Mouse (Mus musculus) lung, embryonic 15.5 days (tissue): ENCODE results near the gene Efna1. TPM values are rescaled to one million over a fixed set of nuclear protein-coding genes. Genes with fewer than 3 reads are reported as not detected.

Source experiments
- ATAC-seq: fragments of 200-750 bp; cut with Nextera tagmentation; 2 replicates; pipeline ENCODE4 v1.8.0; 2017; ENCODE audit warnings: moderate number of reproducible peaks, borderline replicate concordance; ENCODE audit not compliant: low FRiP score, low TSS enrichment; ENCODE audit errors: extremely low read depth
- H3K27ac ChIP-seq: fragments of 300-500 bp; sonication (generic); 2 replicates; pipeline ENCODE4 v1.5.1; 2015; ENCODE audit warnings: moderate library complexity, mild to moderate bottlenecking, inconsistent platforms
- H3K27me3 ChIP-seq: fragments of 300-500 bp; sonication (generic); 2 replicates; pipeline ENCODE4 v1.6.1; 2015; ENCODE audit warnings: inconsistent platforms
- H3K36me3 ChIP-seq: fragments of 300-500 bp; sonication (generic); 2 replicates; pipeline ENCODE4 v1.6.1; 2015; ENCODE audit warnings: inconsistent platforms
- H3K4me1 ChIP-seq: fragments of 300-500 bp; sonication (generic); 2 replicates; pipeline ENCODE4 v1.6.1; 2015; ENCODE audit warnings: inconsistent platforms
- H3K4me2 ChIP-seq: fragments of 300-500 bp; sonication (generic); 2 replicates; pipeline ENCODE4 v1.6.1; 2015; ENCODE audit warnings: inconsistent platforms, mild to moderate bottlenecking, moderate library complexity
- H3K4me3 ChIP-seq: fragments of 300-500 bp; sonication (generic); 2 replicates; pipeline ENCODE4 v1.5.1; 2015; ENCODE audit warnings: mild to moderate bottlenecking, inconsistent platforms
- H3K9ac ChIP-seq: fragments of 300-500 bp; sonication (generic); 2 replicates; pipeline ENCODE4 v1.6.1; 2015; ENCODE audit warnings: inconsistent platforms
- H3K9me3 ChIP-seq: fragments of 300-500 bp; sonication (generic); 2 replicates; pipeline ENCODE4 v1.6.1; 2016; ENCODE audit warnings: inconsistent platforms
- WGBS: fragments of 180-500 bp; shearing (Covaris S2); methylation state at CpG from one replicate; pipeline ENCODE4 v1.1.7; 2015; 5-methylcytosine and 5-hydroxymethylcytosine counted together
- polyA plus RNA-seq: library from polyadenylated mRNA; unstranded; fragments of >200 nt; fragmentation: Nextera tagmentation; extraction: Ambion mirVana; gene quantifications from 2 replicates; pipeline ENCODE4 v1.2.1, GENCODE M21; 2015

The Efna1 gene
- polyA plus RNA-seq, 1 experiment from 2014 or later: 94.5 TPM

DNA sequence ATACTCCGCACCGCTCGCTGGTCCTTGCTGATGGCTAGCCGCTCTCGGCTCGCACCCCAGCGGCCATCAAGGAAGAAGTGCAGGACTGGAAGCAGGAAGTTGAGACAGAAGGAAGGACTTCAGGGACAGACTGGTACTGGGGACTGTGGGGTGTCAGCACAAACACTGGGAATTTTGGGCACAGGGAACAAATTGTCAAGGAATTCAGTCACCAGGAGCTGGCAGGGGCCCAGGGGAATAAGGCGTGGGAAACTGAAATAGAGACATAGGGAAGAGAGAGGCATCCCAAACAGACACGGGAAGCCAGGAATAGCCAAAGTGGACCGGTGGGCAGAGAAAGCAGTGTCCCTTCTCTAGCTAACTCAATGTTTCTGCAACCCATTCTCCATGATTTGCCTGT is 44.4 kb downstream of the Efna1 start:
- H3K36me3 ChIP-seq: no peaks in the 10 kb centered on the region; the same call in 1 of the 2 replicates
- ATAC-seq: no peak
- WGBS: 87% methylated on average over 10 of the region's 10 CpGs
- no peak overlapping the region for H3K4me3 ChIP-seq
- H3K4me2 ChIP-seq: no peak overlapping the region
- H3K27ac ChIP-seq: no peak overlapping the region
- H3K4me1 ChIP-seq: peaks cover 28% of the 10 kb centered on the region
- H3K9ac ChIP-seq: no peak overlapping the region
- H3K27me3 ChIP-seq: no peaks in the 10 kb centered on the region
- H3K9me3 ChIP-seq: no peaks in the 10 kb centered on the region

- Histone ChIP-seq H3K27me3 (peaks cover 12% of the 10 kb centered on the region; the same call in 1 of the 2 replicates), H3K9ac (no peak overlapping the region)
Measured at GRCm38 (mm10) chr3:89233562-89234110, 47.3 kb downstream of the Efna1 start.

DNA sequence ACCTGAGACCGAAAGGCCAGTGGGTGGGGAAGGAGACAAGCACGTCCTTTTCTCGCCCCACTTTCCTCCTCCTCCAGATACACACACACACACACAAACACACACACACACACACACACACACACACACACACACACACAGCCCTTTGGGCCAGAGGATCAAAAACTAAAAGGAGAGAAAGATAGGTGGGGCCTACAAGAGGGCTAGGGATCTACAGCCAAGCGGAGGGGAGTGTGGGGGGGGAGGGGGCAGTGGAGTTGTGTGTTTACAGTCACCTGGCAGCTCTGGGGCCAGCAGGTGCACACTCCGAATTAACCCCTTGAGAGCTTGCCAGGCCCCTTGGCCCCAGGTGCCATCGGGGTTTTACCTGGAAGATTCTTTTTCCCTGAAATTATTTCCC is 48.3 kb downstream of the Efna1 start:
- Histone ChIP-seq H3K27me3 (peaks cover 13% of the 10 kb centered on the region; the same call in 1 of the 2 replicates), H3K4me2 (peak overlapping the region; percentile 83), H3K27ac (peak overlapping the region; percentile 86), H3K4me1 (peaks cover 36% of the 10 kb centered on the region), H3K9me3 (no peaks in the 10 kb centered on the region), H3K4me3 (peak overlapping the region; percentile 46), H3K36me3 (no peaks in the 10 kb centered on the region; the same call in 1 of the 2 replicates), H3K9ac (no peak overlapping the region)
- 52% methylated on average over 6 of the region's 6 CpGs for WGBS
- ATAC-seq: no peak

More at GRCm38 (mm10) chr3:89233562-89234110, 47.3 kb downstream of the Efna1 start:
- Histone ChIP-seq H3K4me1 (peaks cover 36% of the 10 kb centered on the region), H3K27ac (peak overlapping the region; percentile 86), H3K9me3 (no peaks in the 10 kb centered on the region), H3K36me3 (no peaks in the 10 kb centered on the region; the same call in 1 of the 2 replicates), H3K4me2 (peak overlapping the region; percentile 83), H3K4me3 (no peak overlapping the region)
- 46% methylated on average over 14 of the region's 14 CpGs for WGBS
- peak; percentile 62 for ATAC-seq

DNA sequence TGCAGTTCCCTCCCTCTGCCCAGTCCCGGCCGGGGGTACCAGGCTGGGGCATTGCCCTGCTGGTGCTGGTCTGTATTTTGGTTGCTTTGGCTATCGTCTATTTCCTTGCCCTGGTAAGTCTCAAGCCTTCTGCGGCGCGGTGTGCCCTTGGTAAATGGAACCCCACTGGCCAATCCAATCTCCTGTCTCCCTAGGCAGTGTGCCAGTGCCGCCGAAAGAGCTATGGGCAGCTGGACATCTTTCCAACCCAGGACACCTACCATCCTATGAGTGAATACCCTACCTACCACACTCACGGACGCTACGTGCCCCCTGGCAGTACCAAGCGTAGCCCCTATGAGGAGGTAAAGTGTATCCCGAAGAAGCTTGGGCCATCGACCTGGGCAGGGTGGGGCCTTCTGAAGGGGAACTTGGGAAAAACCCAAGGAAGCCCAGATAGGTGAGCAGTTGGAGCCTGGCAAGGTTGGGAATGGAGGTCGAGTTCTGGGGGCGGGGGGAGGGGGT is 49.1 kb downstream of the Efna1 start:
- Histone ChIP-seq H3K4me1 (peaks cover 44% of the 10 kb centered on the region), H3K4me2 (peak overlapping the region; percentile 83), H3K9ac (peak overlapping the region; percentile 17; the same call in 1 of the 2 replicates), H3K36me3 (no peaks in the 10 kb centered on the region), H3K27ac (peak overlapping the region; percentile 86), H3K27me3 (peaks cover 13% of the 10 kb centered on the region; the same call in 1 of the 2 replicates), H3K4me3 (peak overlapping the region; percentile 46), H3K9me3 (no peaks in the 10 kb centered on the region)
- ATAC-seq: no peak
- WGBS: 64% methylated on average over 16 of the region's 16 CpGs

GRCm38 (mm10) chr3:89231345-89231744 is 49.6 kb downstream of the Efna1 start:
- no peaks in the 10 kb centered on the region for H3K9me3 ChIP-seq
- H3K9ac ChIP-seq: peak overlapping the region; percentile 17; the same call in 1 of the 2 replicates
- H3K36me3 ChIP-seq: no peaks in the 10 kb centered on the region
- peak overlapping the region; percentile 86 for H3K27ac ChIP-seq
- peaks cover 13% of the 10 kb centered on the region; the same call in 1 of the 2 replicates for H3K27me3 ChIP-seq
- peak overlapping the region; percentile 83 for H3K4me2 ChIP-seq
- no peak for ATAC-seq
- peak overlapping the region; percentile 46 for H3K4me3 ChIP-seq
- H3K4me1 ChIP-seq: peaks cover 49% of the 10 kb centered on the region
- 43% methylated on average over 7 of the region's 7 CpGs for WGBS

- Histone ChIP-seq H3K9ac (no peak overlapping the region), H3K27me3 (peaks cover 13% of the 10 kb centered on the region; the same call in 1 of the 2 replicates), H3K4me2 (peak overlapping the region; percentile 83), H3K9me3 (no peaks in the 10 kb centered on the region), H3K4me1 (peaks cover 49% of the 10 kb centered on the region), H3K27ac (no peak overlapping the region), H3K36me3 (no peaks in the 10 kb centered on the region), H3K4me3 (peak overlapping the region; percentile 46)
- WGBS: 61% methylated on average over 2 of the region's 2 CpGs
- ATAC-seq: no peak
Measured at GRCm38 (mm10) chr3:89230561-89230960, 50.4 kb downstream of the Efna1 start.

DNA sequence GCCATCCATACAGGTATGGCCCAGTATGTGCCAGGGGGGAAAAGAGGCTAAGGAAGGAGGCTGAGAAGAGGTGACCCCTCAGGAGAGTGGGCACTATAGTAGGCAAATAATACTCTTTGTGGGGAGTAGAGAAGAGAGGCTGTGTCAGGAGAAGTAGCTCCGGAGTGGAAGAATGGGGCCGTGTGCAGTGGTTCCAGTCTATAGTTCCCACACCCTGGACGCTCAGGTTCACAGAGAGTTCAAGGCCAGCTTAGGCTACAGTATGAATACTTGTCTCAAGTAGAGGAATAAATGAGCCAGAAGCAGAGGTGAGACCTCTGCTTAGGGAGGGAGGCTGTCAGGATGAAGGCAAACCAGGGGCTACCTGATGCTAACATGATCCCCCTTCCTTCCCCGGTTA is 51.7 kb downstream of the Efna1 start:
- H3K9me3 ChIP-seq: no peaks in the 10 kb centered on the region
- peak overlapping the region; percentile 83 for H3K4me2 ChIP-seq
- H3K27ac ChIP-seq: peak overlapping the region; percentile 91
- peaks cover 13% of the 10 kb centered on the region; the same call in 1 of the 2 replicates for H3K27me3 ChIP-seq
- no peaks in the 10 kb centered on the region for H3K36me3 ChIP-seq
- H3K9ac ChIP-seq: peak overlapping the region; percentile 18; the same call in 1 of the 2 replicates
- 41% methylated on average over 4 of the region's 4 CpGs for WGBS
- no peak for ATAC-seq
- peak overlapping the region; percentile 46 for H3K4me3 ChIP-seq
- H3K4me1 ChIP-seq: peaks cover 51% of the 10 kb centered on the region

- peak within 1 kb of the TSS; percentile 83 for H3K4me2 ChIP-seq
- H3K36me3 ChIP-seq: no peaks in the 10 kb centered on the region
- H3K4me1 ChIP-seq: peaks cover 47% of the 10 kb centered on the region
- H3K4me3 ChIP-seq: peak within 1 kb of the TSS; percentile 46
- peak within 1 kb of the TSS; percentile 91 for H3K27ac ChIP-seq
- no peaks in the 10 kb centered on the region for H3K9me3 ChIP-seq
- peaks cover 13% of the 10 kb centered on the region; the same call in 1 of the 2 replicates for H3K27me3 ChIP-seq
- peak within 1 kb of the TSS; percentile 46 for H3K9ac ChIP-seq
- WGBS: 24% methylated on average over 9 of the region's 10 CpGs
- peak; percentile 13; the same call in 1 of the 2 replicates for ATAC-seq
Measured at GRCm38 (mm10) chr3:89228836-89229235, 52.1 kb downstream of the Efna1 start, which contains the start of gene Muc1. Gene Muc1 (plus strand): TSS chr3:89229057.

- H3K27ac ChIP-seq: peak overlapping the region; percentile 91
- H3K4me1 ChIP-seq: peaks cover 40% of the 10 kb centered on the region
- peak overlapping the region; percentile 46; the same call in 1 of the 2 replicates for H3K9ac ChIP-seq
- H3K36me3 ChIP-seq: no peaks in the 10 kb centered on the region
- peaks cover 13% of the 10 kb centered on the region; the same call in 1 of the 2 replicates for H3K27me3 ChIP-seq
- under 1% methylated on average over 20 of the region's 20 CpGs for WGBS
- H3K4me3 ChIP-seq: peak overlapping the region; percentile 46
- peak; percentile 20; the same call in 1 of the 2 replicates for ATAC-seq
- H3K4me2 ChIP-seq: peak overlapping the region; percentile 83
- H3K9me3 ChIP-seq: no peaks in the 10 kb centered on the region
Measured at GRCm38 (mm10) chr3:89228180-89228549, 52.8 kb downstream of the Efna1 start.

DNA sequence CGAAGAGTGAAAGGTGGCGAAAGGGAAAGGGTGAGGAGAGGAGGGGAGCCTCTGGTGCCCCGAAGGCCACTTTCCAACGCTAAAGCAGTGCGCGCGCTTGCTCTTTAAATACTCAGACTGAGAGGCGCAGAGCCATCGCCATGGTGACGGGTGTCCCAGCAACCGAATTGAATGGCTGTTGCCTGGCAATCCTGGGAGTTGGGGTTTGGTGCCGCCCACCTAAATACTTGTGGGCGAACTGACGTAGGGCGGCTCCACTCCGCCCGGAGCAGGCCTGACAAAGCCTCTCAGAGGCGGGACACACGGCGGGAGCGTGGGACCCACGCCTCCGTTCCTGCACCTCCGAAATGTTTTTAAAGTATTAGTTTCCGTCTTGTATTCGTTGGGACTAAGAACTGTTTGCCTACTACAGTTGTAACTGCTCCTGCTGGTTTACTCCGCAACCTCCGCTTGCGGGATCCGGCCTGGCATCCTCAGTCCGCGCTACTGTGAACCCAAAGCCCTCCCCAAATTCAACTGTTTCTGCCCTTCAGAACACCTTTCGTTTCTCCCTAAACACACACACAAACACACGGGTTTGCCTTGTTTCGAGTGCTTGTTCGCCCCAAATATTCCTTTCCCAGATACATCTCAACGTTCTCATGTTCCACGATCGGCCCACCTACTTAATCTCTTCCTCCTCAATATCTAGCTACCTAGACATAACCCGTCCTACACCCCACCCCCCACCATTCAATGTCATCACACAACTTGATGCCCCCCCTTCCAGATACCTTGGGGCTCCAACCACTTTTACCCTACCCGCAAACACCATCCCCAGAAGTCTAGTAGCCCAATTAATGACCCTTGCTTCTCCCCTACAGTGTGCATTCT is 53.4 kb downstream of the Efna1 start:
- Histone ChIP-seq H3K9ac (peak overlapping the region; percentile 46), H3K4me3 (peak overlapping the region; percentile 46), H3K4me2 (peak overlapping the region; percentile 83), H3K27ac (peak overlapping the region; percentile 91), H3K27me3 (peaks cover 13% of the 10 kb centered on the region; the same call in 1 of the 2 replicates), H3K9me3 (no peaks in the 10 kb centered on the region), H3K36me3 (no peaks in the 10 kb centered on the region), H3K4me1 (peaks cover 35% of the 10 kb centered on the region)
- peak; percentile 73 for ATAC-seq
- WGBS: 5% methylated on average over 41 of the region's 41 CpGs

GRCm38 (mm10) chr3:89226900-89227299 is 54.0 kb downstream of the Efna1 start, which contains the start of gene Mtx1:
Gene Mtx1 (minus strand): TSS chr3:89227088.
- ATAC-seq: no peak
- H3K4me2 ChIP-seq: peak within 1 kb of the TSS; percentile 83
- WGBS: 1% methylated on average over 21 of the region's 21 CpGs

More at GRCm38 (mm10) chr3:89226900-89227299, 54.0 kb downstream of the Efna1 start, which contains the start of gene Mtx1:
- H3K9ac ChIP-seq: peak within 1 kb of the TSS; percentile 46
- peaks cover 13% of the 10 kb centered on the region; the same call in 1 of the 2 replicates for H3K27me3 ChIP-seq
- H3K4me3 ChIP-seq: peak within 1 kb of the TSS; percentile 46
- peaks cover 34% of the 10 kb centered on the region for H3K4me1 ChIP-seq
- peak within 1 kb of the TSS; percentile 91 for H3K27ac ChIP-seq
- no peaks in the 10 kb centered on the region for H3K9me3 ChIP-seq
- H3K36me3 ChIP-seq: no peaks in the 10 kb centered on the region
